Mouse (Mus musculus) embryonic fibroblast, embryonic 13.5 days (primary cell): Measurements from ENCODE around the gene AI182371.

ENCODE experiments used
- CTCF ChIP-seq: IDR thresholded peaks from 2 replicates; pipeline ENCODE4 v1.5.1; 2011; ENCODE audit warnings: mild to moderate bottlenecking, control low read depth, low read length, moderate library complexity, borderline replicate concordance; ENCODE audit not compliant: insufficient read depth
- POLR2A ChIP-seq: IDR thresholded peaks from 2 replicates; pipeline ENCODE4 v1.6.1; 2011; ENCODE audit warnings: low read depth, mild to moderate bottlenecking, control low read depth, low read length, moderate library complexity

GRCm38 (mm10) chr2:35048851-35049250 is 52.5 kb downstream of the AI182371 start:
- TF ChIP-seq POLR2A (no peak), CTCF (no peak)
